Mouse (Mus musculus) macrophage (primary cell): ENCODE results near the gene Rpp25l. TPM values are rescaled to one million over a fixed set of nuclear protein-coding genes. Genes with fewer than 3 reads are reported as not detected.
A peak's percentile ranks its signal among the peaks of the same experiment; 100 is the strongest.
"Not testable (repeated sequence)": the region's sequence is repeated elsewhere in the genome, so short reads cannot be mapped to it uniquely, and the experiment has no call there.

Experiments
- H3K27ac ChIP-seq: fragments of 350-480 bp; formaldehyde crosslinking; 2 replicates; pipeline ENCODE4 v1.9.0; 2021
- H3K36me3 ChIP-seq: fragments of 350-480 bp; formaldehyde crosslinking; 2 replicates; pipeline ENCODE4 v1.9.0; 2021; ENCODE audit errors: inconsistent target
- H3K4me3 ChIP-seq: fragments of 350-480 bp; formaldehyde crosslinking; 2 replicates; pipeline ENCODE4 v1.9.0; 2021; ENCODE audit errors: inconsistent target
- H3K79me2 ChIP-seq: fragments of 350-480 bp; formaldehyde crosslinking; 2 replicates; pipeline ENCODE4 v1.9.0; 2021; ENCODE audit errors: inconsistent target
- WGBS: methylation state at CpG from one replicate; pipeline ENCODE4 v1.1.7; 2026; ENCODE audit warnings: inconsistent platforms; ENCODE audit not compliant: missing documents; 5-methylcytosine and 5-hydroxymethylcytosine counted together
- polyA plus RNA-seq: library from polyadenylated mRNA; stranded (reverse); fragments of 250-400 nt; gene quantifications from 3 replicates; pipeline ENCODE4 v1.2.4, GENCODE M21; 2018; ENCODE audit warnings: inconsistent platforms
- total RNA-seq, 78 experiments: library from RNA; depleted of rRNA; stranded (reverse); fragments of 250-400 nt; gene quantifications; 1 replicate in 9 of 78; 2 replicates in 24 of 78; 3 replicates in 43 of 78; 4 replicates in 2 of 78; pipeline ENCODE4 v1.2.4; 2018; ENCODE audit warnings: inconsistent platforms in 56 of 78

The Rpp25l gene
- 1 to 10 TPM in 18 of 26 experiments, under 1 TPM in 1, not detected in 7; 0.86 to 5.8 (median 2.7) TPM for total RNA-seq (2018; cell fraction: chromatin; rRNA removed)
- total RNA-seq (2018; cell fraction: cytosol; rRNA removed), result 10 to 100 TPM in 22 of 26 experiments, 1 to 10 TPM in 4; 6.7 to 22.1 (median 15.7) TPM
- total RNA-seq (2018; cell fraction: nucleus; rRNA removed), result 10 to 100 TPM in 2 of 26 experiments, 1 to 10 TPM in 24; 1.0 to 13.8 (median 4.4) TPM
- polyA plus RNA-seq, result 6.4 to 25.9 TPM (median 19.8 TPM) in 3 replicates

DNA sequence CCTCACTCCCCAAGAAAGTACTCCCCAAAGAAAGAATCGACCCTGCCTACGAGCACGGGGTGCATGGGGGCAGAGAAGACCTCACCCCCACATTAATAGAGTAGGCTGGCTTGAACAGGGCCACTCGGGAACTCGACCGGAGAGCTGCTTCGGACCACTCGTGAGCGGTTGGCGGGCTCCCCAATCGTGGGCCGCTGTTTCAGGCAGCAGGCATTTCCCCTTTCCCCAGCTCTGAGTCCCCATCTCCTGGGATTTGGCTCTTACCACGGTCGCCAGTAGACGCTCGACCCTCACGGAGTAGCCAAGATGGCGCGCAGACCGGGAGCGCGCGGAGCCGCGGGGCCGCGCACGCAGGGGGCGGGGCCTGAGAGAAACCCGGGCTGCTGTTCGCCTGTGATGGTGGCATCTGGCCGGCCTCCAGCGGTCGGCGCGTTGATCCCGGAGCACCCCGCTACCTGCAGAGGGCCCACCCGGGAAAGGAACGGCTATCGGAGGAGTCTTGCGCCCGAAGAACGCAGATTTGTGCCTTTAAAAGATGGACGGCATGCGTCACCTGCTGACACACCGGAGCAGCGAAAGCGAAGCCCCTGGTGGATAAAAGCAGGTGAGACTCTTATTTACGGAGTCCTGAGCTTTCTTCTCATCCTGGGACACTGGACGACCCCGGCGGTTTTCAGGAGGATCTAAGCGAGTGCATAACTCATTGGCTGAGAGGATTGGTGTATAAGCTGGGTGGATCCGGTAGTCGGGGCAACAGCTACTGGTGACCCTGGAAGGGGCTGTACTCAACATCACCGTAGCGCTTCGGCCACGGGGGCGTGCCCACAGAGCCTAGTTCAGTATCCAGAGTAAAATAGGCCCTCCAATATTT, at the start of gene Rpp25l:
Gene Rpp25l, minus strand, starts transcription at position 338 of the 871 bp plus-strand sequence.
- Histone ChIP-seq H3K36me3 (peaks cover 23% of the 10 kb centered on the region; the same call in 1 of the 2 replicates), H3K4me3 (peak within 1 kb of the TSS; percentile 91), H3K79me2 (no peaks in the 10 kb centered on the region; the same call in 1 of the 2 replicates), H3K27ac (peak within 1 kb of the TSS; percentile 54)
- under 1% methylated on average over 61 of the region's 61 CpGs for WGBS

DNA sequence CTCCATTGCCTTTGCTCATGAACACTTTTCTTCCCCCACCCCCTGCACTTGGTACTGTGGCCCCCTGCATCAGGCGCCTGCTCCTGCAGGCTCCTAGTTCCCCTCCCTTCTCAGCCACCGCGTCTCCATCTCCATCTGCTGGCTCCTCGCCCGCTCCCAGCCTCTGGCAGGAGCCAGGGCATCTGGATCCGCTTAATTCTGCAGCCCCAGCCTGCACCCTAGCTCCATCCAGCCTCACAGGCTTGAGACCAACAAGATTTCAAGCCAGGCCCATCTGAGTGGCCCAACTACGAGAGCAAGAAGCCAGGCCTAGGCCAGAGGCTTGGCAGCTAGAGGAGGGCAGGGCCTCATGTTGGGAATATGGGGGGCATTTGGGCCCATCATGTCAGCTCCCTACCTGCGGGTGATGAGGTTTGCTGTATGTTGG, 49.4 kb upstream of the Rpp25l start:
- H3K27ac ChIP-seq, H3K79me2 ChIP-seq, H3K36me3 ChIP-seq, H3K4me3 ChIP-seq: not testable (repeated sequence)
- 93% methylated on average over 8 of the region's 8 CpGs for WGBS

DNA sequence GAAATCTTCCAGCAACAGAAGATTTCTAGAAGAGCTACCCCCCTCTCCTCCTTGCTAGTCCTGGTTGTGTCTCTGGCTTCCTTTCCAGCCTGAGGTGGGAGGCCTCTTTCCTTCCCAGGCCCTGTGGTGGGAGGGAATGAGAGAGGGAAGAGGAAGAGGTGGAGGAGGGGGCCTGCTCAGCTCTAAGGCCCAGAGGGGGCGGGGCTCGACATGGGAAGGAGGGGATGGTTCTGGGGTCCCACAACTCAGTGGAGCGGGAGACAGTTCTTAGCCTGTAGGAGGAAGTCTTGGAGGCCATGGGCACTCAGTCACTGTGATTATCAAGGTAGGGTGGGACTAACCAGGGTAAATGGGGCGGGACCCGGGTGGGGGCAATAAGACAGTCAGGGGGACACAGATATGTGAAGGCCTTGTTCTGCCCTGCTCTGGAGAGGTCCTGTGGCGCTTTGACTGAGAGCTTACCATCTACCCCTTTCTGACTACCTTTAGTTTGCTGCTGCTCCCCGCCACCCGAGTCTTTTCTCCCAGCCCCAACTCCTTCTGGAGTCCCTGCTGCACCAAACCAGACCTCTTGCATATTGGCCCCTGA, 48.9 kb upstream of the Rpp25l start:
- WGBS, result 71% methylated on average over 7 of the region's 8 CpGs
- no peak overlapping the region for H3K27ac ChIP-seq
- peaks cover 7% of the 10 kb centered on the region; the same call in 1 of the 2 replicates for H3K36me3 ChIP-seq
- no peaks in the 10 kb centered on the region for H3K79me2 ChIP-seq
- no peak overlapping the region for H3K4me3 ChIP-seq

DNA sequence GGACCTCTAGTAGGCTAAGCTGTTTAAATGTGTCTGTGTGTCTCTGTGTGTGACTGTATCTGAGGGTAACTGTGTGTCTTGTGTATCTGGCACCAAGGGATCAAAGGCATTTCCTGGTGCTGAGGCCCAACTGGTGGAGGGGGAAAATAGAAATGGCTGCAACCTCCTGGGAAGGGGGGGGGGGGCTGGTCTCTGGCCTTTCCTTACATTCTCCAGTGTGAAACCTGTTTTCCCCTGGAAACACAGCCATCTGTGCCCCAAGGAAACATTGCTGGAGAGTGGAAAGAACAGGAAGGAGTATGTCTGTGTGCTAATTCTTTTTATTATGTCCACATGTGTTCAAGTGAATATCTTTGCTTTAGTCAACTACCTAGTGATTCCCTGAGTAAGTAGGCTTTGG, 48.3 kb upstream of the Rpp25l start:
- Histone ChIP-seq H3K27ac (no peak overlapping the region), H3K79me2 (no peaks in the 10 kb centered on the region), H3K4me3 (no peak overlapping the region), H3K36me3 (peaks cover 7% of the 10 kb centered on the region; the same call in 1 of the 2 replicates)

DNA sequence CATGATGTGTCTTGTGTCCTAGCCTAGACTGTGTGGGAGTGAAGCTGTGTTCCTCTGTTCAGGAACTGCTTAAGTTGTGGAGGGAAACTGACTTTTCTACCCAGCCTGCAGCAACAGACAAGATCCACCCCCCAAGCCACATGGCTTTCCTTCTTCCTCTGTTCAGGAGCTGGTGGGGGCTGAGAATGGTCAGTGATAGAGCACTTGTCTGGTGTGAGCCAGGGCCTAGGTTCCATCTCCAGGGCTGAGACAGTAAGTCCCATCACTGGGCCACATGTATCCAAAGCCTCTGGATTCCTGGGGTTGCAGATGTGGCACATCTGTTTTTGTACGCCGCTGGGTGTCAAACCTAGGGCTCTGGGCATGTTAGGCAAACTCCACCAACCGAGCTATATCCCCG, 47.6 kb upstream of the Rpp25l start:
- WGBS, result 61% methylated on average over 4 of the region's 4 CpGs
- H3K27ac ChIP-seq, result no peak overlapping the region
- peak overlapping the region; percentile 35 for H3K4me3 ChIP-seq
- H3K79me2 ChIP-seq, result no peaks in the 10 kb centered on the region
- peaks cover 7% of the 10 kb centered on the region; the same call in 1 of the 2 replicates for H3K36me3 ChIP-seq

DNA sequence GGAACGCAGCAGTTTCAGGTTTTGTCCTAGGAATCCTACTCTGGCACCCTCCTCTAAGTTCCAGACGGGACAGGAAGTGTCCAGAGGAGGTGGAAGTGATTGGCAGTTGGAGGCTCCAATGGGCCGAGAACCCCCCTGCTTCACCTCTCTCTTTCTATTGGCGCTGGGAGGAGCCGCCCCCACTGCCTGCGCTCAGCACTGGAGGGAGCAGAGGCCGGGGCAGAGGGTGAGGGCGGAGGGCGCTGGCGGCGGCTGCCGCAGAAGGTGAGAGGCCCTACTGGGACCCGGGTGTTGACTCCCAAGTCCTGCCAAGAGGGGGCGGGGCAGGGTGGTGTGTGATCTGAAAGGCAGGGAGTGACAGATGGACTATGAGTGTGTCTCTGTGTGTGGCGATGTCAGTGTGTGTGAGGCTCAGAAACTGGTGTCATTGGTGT, 47.0 kb upstream of the Rpp25l start:
- Histone ChIP-seq H3K36me3 (peaks cover 7% of the 10 kb centered on the region; the same call in 1 of the 2 replicates), H3K27ac (no peak overlapping the region), H3K79me2 (no peaks in the 10 kb centered on the region), H3K4me3 (peak overlapping the region; percentile 35)
- 2% methylated on average over 15 of the region's 15 CpGs for WGBS

DNA sequence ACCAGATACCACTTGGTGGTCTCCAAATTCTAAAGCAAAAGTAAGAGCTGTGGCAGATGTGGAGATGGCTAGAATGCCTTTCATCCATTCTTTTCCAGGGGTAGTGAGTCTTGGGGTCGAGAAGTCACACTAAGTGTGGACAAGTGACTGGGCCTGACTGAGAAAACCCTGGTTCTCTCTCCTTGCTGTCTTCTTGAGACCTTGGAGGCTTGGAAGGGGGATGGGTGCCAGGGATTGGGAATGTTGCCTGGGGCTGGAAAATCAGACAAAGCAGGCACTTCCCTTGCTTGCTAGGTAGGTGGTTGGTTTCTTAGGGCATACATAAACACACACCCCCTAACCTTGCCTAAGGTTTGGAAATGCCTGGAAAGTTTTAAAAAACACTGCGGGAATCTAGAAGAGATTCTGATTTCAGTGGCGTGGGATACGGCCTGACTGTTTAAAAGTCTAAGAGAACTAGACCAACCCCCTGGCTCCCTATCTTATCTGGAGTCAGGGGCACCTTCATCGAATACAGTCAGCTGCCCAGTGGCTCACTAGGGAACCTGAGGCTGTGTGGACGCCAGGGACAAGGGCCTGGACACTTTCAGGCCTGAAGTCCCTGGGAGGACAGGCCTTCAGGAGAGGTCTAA, 46.4 kb upstream of the Rpp25l start:
- 67% methylated on average over 6 of the region's 6 CpGs for WGBS
- Histone ChIP-seq H3K27ac (no peak overlapping the region), H3K36me3 (peaks cover 7% of the 10 kb centered on the region; the same call in 1 of the 2 replicates), H3K79me2 (no peaks in the 10 kb centered on the region), H3K4me3 (no peak overlapping the region)

DNA sequence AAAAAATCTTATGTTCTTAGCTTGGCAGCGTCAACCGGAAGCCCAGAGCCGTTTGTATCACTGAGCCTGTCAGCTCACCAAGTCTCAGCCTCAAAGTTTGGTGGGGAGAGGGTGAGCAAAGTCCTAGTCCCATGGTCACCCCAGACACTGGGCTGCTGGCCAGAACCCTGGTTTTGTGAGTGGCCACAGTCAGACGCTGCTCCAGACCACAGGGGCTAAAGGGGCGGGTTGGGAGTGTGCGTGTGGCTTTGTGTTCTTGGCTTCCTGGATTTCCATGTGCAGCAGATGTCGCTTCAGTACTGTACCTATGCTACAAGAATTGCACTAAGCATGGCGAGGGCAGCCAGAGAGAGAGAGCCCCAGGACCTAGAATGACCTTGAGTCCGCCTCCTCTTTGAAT, 45.9 kb upstream of the Rpp25l start:
- Histone ChIP-seq H3K36me3 (peaks cover 7% of the 10 kb centered on the region; the same call in 1 of the 2 replicates), H3K4me3 (no peak overlapping the region), H3K79me2 (no peaks in the 10 kb centered on the region), H3K27ac (no peak overlapping the region)
- WGBS, result 38% methylated on average over 9 of the region's 9 CpGs

DNA sequence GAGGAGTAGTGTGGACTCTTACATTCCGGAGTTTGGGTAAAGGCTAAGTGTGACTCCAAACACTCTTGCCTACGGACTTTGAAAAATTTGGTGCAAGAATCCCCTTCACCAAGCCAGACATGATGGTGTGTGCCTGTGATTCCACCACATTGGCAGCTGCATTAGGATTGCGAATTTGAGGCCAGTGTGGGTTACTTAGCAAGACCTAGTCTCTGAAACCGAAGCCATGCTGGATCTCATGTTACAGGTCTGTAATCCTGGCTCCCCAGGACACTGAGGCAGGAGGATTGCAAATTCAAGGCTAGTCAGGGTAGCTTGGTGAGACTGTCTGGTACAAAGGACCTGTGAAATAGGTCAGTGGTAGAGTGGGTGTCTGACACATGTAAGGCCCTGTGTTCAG, 45.4 kb upstream of the Rpp25l start:
- Histone ChIP-seq H3K27ac (no peak overlapping the region), H3K79me2 (no peaks in the 10 kb centered on the region), H3K4me3 (no peak overlapping the region), H3K36me3 (peaks cover 7% of the 10 kb centered on the region; the same call in 1 of the 2 replicates)
- 88% methylated on average over 4 of the region's 4 CpGs for WGBS

DNA sequence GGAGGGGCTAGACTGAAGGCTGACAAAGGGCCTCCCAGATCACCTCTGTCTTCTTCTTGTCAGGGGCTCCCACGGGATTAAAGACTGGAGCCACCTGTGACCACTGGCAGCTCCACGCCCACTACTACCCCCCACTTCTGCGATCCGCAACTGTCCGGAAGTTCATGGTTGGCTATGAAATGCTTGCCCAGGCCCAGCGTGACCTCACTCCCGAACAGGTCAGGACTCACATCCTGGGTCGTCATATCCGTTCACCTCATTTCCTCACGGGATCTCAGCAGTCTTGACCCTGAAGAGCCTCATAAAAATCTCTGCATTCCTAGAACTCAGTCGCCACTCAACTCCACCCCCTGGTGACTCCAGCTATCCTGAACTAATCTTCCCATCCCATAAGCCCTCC, 44.7 kb upstream of the Rpp25l start:
- no peaks in the 10 kb centered on the region for H3K79me2 ChIP-seq
- no peak overlapping the region for H3K4me3 ChIP-seq
- H3K27ac ChIP-seq, result no peak overlapping the region
- WGBS, result 94% methylated on average over 11 of the region's 11 CpGs
- peaks cover 7% of the 10 kb centered on the region; the same call in 1 of the 2 replicates for H3K36me3 ChIP-seq

DNA sequence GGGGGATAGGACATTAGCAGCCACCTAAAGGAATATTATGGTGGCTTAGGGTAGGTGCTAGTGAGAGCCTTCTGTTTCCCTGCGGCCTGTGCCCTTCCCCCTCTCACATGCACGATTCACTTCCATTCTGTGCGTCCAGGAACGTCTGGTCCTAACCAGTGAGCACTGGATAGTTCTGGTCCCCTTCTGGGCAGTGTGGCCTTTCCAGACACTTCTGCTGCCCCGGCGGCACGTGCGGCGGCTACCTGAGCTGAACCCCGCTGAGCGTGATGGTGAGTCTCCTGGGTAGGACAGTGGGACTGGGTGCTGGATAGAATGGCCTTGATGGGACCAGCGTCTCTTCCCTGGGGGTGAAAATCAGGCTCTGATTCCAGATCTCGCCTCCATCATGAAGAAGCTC, 44.0 kb upstream of the Rpp25l start:
- WGBS, result 92% methylated on average over 13 of the region's 13 CpGs
- Histone ChIP-seq H3K27ac (no peak overlapping the region), H3K79me2 (no peaks in the 10 kb centered on the region), H3K36me3 (peaks cover 7% of the 10 kb centered on the region; the same call in 1 of the 2 replicates), H3K4me3 (no peak overlapping the region)

DNA sequence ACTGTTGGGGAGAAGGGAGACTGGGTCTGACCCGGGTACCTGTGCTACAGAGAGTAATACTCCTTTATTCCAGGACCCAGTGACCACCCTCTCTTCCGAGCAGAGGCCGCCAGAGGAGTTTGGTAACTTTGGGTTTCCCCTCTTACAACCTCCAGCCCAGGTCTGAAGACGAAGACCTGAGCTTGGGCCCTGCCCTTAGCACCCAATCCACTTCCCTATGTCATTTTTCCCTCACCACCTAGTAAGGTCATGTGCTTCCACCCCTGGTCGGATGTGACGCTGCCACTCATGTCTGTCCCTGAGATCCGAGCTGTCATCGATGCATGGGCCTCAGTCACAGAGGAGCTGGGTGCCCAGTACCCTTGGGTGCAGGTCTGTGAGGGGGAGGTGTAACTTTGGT, 43.1 kb upstream of the Rpp25l start:
- H3K27ac ChIP-seq, result peak overlapping the region; percentile 75; the same call in 1 of the 2 replicates
- H3K79me2 ChIP-seq, result no peaks in the 10 kb centered on the region
- 51% methylated on average over 8 of the region's 8 CpGs for WGBS
- peaks cover 7% of the 10 kb centered on the region; the same call in 1 of the 2 replicates for H3K36me3 ChIP-seq
- peak overlapping the region; percentile 83 for H3K4me3 ChIP-seq

DNA sequence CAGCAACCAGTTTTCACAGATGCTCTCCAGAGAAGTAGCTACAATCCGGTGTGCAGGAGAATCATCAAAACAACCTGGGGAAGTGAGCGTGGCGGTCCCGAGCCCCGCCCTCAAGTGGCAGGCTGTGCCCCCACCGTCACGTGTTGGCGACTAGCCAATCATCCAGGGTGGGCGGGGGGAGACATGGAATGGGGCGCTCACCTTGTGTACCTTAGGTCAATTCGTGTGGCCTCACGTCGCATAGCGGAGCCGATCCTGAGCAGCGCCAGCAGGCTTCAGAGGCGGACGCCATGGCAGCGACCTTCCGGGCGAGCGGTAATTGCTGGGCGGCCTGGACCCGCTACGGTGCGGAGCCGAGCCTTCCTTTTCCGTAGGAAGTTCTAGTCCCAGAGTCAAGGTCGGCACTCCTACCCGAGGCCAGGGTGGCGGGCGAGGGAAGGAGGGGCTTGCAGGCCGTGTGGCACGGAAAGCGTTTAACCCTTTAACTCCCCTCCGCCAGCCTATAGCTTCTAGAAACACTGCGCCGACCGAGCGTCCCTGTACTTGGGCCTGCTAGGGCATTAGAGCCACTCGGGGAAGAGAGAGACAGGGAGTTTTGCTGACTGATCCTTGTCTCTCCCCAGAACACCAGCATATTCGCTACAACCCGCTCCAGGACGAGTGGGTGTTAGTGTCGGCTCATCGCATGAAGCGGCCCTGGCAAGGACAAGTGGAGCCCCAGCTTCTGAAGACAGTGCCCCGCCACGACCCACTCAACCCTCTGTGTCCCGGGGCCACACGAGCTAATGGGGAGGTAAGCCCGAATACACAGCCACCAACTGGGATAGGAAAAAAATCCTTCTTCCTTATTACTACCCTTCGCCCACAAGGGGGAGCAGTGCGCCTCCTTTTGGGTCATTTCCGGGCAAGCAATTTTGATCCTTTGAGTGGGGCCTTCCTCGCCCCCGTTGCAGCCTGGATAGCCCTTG, 42.3 kb upstream of the Rpp25l start, which contains the start of gene Sigmar1:
Gene Sigmar1, minus strand, starts transcription at position 820 of the 968 bp plus-strand sequence.
- Histone ChIP-seq H3K79me2 (no peaks in the 10 kb centered on the region), H3K27ac (peak within 1 kb of the TSS; percentile 75), H3K36me3 (peaks cover 7% of the 10 kb centered on the region; the same call in 1 of the 2 replicates), H3K4me3 (peak within 1 kb of the TSS; percentile 83)
- WGBS, result under 1% methylated on average over 57 of the region's 57 CpGs
